Mouse (Mus musculus) thymus, adult 2 months (tissue): ENCODE measurements around the gene Trak1.

ENCODE experiments used
- CTCF ChIP-seq: fragments of 200-500 bp; IDR thresholded peaks from 2 replicates; pipeline ENCODE4 v1.5.1; 2012; ENCODE audit warnings: mild to moderate bottlenecking, control low read depth, low read length, moderate library complexity, borderline replicate concordance; ENCODE audit not compliant: control insufficient read depth, poor library complexity, insufficient read depth; ENCODE audit errors: extremely low read depth
- POLR2A ChIP-seq: fragments of 200-500 bp; IDR thresholded peaks from 2 replicates; pipeline ENCODE4 v1.6.1; 2012; ENCODE audit warnings: mild to moderate bottlenecking, low read length, control low read depth, moderate library complexity; ENCODE audit not compliant: control insufficient read depth, poor library complexity, insufficient read depth; ENCODE audit errors: extremely low read depth

DNA sequence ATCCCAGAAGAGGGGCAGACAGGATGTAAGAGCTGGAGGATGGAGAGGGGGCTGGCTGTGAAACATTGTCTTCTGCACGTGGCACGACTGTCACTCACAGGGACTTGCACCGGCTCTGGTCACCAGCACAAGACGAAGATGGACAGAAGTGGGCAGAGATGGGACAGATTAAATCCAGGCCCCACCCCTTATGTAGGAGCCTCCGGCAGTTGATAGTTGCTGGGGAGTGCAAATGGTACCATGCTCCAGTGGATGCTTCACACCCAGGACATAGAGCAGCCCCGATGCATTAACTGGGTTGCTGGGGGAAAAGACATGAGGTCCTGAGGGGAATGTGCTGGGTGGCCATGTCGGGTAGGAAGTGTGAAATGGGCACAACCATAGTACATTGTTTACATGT lies 2.1 kb upstream of the Trak1 start:
- no peak for TF ChIP-seq CTCF
- no peak for TF ChIP-seq POLR2A
